Mouse (Mus musculus) spleen, postnatal 10 days (tissue): Measurements from ENCODE around the gene Snapc3.
A peak's percentile ranks its signal among the peaks of the same experiment; 100 is the strongest.
"Not testable (repeated sequence)": the region's sequence is repeated elsewhere in the genome, so short reads cannot be mapped to it uniquely, and the experiment has no call there.

ENCODE experiments used
- DNase-seq, 2 experiments: peaks; one replicate each; pipeline ENCODE4 v3.0.0; 2021 to 2022; ENCODE audit warnings: low spot score in 2 of 2

The Snapc3 gene

DNA sequence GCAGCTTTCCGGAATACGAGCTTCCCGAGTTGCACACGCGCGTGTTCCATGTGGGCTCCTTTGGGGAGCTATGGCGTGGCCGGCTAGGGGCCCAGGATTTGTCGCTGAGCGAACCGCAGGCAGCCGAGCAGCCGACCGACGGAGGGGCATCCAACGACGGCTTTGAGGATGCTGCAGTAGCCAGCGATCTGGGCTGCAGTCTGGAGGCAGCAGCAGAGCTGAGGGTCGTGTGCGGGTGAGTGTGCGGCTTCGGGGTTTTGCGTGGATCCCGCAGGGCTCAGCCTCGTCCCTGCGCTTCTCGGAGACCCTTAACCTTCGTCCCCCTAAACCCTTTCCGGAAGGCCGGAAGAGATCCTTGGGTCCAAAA lies 279 bp downstream of the Snapc3 start:
- no peak for DNase-seq

DNA sequence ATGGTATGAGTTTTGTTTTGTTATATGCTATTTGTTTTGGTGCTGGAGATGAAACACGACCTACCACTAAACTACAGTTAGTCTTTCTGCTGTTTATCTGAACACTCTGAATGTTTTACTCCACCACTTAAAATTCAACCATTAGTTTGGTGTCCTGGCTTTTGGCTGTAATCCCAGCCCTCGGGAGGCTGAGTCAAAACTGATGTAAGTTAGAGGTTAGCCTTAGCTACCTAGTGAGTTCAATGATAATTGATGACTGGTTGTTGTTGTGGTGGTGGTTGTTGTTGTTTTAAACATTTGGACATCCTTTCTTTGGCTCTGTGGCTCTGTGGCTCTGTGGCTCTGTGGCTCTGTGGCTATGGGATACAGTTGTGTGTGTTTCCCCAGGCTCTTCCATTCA lies 1.3 kb downstream of the Snapc3 start:
- DNase-seq = no peak

DNA sequence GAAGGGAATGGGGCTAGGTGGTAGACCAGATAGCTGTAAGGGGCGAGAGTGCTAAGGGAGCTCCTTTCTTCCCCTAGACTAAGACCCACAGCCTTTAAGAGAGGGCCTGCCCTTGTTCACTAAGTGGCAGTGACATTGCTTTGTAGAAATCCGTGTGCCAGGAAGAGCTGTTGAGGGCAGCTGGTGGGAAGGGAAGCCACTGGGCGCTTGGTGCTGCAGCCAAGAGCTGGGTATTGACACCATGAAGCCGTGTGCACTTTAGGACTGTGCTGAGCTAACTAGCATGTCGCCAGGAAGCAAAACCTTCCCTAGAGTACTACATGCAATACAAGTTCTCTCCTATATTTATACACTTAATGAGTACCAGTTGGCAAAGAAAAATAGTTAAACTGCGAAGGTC lies 6.1 kb downstream of the Snapc3 start:
- DNase-seq = no peak

DNA sequence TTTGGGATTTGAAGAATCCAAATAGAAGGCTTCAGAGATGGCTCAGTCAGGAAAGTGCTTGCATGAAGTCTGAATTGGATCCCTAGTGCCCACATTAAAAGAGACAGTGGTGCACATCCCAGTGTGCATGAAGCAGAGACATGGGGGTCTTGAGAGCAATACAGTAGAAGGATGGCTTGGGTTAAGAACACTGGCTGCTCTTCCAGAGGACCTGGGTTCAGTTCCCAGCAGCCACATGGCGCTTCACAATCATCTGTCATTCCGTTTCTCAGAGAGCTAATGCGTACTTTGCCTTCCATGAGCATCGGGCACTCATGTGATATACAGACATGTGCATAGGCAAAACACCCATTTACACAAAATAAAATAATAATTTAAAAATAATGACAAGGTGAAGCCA lies 7.6 kb downstream of the Snapc3 start:
- DNase-seq = no peak

DNA sequence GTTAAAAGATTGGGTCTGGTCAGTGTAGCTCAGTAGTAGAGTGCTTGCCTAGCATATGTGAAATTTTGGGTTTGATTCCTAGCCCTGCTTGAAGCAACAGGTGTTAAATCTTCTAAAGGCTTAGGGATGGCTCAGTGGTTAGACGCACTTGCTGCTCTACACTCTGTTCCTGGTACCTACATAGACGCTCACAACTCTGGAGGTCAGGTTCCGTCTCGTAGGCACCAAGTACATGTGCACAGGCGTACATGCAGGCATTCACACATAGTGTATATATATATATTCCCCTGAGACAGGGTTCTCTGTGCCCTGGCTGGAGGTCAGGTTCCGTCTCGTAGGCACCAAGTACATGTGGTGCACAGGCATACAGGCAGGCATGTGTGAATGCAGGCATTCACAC lies 9.6 kb downstream of the Snapc3 start:
- no peak for DNase-seq

DNA sequence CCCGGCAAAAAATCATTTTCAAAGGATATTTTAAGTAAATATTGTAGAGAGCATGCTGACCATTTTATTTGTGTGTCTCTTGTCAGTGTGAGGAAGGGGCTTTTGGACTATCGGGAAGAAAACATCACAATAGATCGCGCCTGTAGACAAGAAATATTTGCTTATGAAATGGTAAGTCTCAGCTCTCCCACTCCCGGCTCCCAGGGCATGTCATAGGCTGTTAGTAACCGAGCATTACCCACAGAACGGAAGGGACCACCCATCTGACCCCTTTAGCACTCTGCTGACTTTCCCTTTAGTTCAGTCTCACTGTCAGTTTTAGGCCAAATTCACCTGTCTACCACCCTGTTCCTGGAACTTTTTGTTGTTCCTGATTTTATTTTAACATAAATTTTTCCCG lies 10.2 kb downstream of the Snapc3 start:
- DNase-seq = no peak

DNA sequence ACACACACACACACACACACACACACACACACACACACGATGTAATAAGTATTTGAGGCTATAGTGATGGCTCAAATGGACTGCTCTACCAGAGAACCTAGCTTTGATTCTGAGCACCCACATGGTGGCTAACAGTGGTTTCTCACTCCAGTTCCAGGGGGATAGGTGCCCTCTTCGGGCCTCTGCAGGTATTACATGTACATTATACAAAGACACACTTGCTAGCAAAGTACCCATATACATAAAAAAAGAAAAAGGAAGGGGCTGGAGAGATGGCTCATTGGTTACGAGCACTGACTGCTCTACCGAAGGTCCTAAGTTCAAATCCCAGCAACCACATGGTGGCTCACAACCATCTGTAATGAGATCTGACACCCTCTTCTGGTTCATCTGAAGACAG lies 11.3 kb downstream of the Snapc3 start:
- DNase-seq = peak in 1 of 2 experiments; percentile 31

DNA sequence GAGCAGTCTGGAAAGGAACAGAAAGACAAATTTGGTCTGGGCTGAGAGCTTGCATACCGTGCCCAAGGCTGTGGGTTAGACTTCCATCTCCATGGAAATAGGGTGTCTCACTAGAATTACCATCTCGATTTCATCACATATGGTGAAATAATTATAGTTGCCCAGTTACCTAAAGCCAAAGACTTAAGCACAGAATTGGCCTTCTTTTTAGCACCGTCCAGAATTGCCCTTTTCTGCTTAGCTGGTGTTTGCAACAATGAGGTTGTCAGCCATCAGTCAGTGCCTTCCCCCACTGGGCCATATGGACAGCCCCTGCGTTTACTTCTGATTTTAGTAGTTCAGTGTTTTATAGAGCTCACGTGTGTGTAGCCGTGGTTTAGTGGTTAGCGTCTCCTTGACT lies 14.4 kb downstream of the Snapc3 start:
- DNase-seq = no peak

DNA sequence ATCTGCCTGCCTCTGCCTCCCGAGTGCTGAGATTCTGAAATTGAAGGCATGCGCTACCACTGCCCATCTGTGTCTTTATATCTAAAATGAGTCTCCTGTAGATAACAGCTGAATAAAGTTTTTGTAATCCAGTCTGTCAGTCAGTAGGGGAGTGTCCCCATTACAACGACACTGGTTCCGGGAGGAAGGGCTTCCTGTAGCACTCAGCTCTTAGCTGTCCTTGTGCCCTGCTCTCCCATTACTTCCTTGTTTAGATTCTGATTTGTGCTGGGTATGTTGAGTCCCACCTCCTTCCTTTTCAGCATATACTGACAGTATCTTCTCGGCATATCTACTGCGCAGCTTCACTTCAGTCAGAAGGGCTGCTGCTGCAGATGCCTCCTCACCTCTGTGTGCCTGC lies 15.4 kb downstream of the Snapc3 start:
- DNase-seq = no peak

DNA sequence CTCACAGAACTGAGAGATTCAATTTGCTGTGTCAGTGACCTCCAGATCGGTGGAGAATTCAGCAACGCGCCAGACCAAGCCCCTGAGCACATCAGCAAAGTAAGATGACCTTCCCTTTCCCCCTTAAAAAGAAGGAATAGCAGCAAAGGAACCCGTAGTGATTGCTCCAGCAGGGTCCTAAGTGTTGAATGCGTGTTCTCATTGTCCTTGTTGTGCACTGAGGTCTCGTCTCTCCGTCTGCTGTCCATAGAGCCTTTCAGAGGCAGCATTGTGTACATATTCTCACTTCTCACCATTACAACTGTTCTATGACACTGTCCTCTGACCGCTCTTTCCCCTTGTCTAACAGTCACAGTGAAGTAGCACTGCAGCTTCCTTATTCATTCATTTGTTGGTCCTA lies 18.9 kb downstream of the Snapc3 start:
- no peak for DNase-seq

DNA sequence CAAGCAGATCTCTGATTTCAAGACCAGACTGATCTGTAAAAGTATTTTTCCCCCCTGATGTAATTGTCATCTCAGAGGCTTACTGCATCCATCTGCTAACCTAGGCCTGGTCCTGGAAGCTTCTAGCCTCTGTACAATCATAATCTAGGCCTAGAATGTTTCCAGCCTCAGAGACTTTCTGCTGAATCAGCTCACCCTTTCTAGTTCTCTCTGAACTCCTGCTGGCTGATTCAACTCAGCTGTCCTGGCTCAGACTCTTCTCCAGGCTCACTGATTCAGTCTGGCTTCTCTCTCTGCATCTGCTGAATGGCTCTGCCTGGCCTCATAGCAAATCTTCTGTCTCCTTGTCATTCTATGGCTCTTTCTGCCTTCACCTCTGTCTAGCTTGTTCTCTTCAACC lies 20.6 kb downstream of the Snapc3 start:
- DNase-seq = peak in 1 of 2 experiments; percentile 0

DNA sequence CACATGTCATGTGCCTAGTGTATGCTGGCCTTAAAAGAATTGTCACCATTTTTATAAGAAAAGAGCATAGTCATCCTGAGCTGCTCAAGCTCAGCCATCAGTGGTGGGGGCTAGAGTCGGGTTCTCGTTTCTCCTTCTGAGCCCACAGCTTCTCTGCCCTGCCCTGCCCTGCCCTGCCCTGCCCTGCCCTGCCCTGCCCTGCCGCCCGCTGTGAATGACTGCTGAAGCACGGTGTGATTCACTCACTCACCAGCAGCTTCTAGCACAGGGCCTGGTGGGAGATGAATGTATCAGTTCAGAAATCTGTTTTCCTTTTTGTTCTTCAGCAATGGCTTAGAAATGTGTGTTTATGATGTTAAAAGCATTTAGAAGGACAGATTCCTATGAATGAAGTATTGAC lies 21.5 kb downstream of the Snapc3 start:
- DNase-seq = peak in 1 of 2 experiments; percentile 17

DNA sequence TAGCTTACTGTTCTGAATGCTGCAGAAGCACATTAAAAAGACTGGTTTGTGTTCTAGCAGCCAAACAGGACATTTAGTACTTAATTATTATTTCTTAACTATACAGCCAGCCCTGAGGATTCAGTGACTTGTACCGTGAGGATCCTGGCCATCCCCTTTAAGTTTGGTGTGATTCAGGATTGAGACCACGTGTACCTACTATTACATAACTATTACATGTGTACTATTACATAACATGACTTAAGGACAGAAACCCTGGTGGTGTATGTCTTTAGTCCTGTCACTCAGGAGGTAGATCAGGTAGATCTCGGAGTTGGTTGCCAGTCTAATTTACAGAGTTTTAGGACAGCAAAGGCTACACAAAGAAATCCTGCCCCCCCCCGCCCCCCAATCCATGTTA lies 23.5 kb downstream of the Snapc3 start:
- DNase-seq = no peak

DNA sequence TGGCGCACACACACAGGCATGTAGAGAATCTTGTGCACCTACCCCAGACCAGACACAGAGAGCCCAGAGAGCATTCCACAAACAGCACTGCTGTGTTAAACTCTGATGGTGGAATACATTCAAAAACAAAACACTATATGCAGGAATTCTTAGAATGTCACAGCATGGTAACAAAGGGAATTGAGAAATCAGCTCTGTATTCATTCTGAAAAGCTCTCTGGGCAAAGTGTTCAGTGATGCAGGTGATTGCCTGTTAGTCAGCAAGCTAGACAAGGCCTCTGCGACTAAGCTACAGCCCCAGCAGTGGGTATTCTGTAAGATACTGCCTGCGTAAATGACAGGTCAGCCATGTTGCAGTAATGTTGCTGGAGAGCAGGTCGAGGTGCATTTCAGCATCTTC lies 33.3 kb downstream of the Snapc3 start:
- DNase-seq = no peak

DNA sequence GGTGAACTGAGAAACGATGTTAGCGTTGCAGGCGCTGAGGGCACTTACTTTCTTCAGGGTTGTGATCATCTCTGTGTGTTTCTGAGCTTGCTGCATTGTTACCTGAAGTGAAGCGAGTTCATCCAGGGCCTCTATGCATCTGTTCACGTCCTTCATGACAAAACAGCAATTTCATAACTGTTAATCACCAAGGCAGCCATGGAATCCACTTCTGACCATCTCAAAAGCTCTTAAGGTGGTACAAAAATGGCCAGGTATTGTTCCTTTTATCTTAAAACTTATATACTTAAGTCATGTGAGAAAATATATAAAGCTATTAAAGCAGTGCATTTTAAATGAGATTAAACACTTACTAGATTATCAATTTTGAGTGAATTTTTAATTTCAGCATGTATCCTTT lies 42.6 kb downstream of the Snapc3 start:
- no peak for DNase-seq

DNA sequence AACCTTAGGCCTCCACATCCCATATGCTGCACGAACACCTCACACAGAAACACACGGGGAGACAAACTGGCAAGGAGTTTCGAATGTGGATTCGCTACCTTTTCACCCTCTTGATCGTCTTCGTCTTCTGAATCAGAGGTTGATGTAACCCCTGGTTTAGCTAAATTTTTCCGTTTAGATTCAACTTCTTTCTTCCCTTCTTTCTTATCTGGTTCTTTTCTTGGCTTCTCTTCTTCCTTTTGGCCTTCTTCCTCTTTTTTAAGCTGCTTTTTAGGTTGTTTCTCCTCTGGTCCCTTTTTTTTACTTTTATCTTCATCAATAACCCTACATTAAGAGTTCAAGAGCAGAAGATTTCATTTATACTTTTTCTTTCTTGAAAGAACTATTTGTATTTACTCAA lies 47.3 kb downstream of the Snapc3 start:
- no peak for DNase-seq

DNA sequence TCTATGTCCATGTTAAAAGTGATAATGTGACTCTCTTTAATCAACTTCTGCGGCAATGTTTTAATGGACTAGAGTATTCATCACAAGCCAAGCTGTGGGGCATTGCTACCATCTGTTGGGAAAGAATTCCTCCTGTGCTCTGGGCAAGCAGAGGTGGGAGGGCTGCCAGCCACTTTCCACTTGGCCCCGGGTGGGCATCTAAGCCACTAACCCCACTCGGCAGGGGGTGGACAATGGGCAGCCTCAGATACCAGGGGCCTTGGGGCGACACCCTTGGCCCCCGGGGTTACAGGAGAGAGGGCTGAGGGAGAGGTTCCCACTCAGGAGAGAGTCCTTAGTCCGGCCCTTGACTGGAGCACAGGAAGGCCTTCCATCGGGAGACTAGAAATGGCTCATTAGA lies 50.1 kb downstream of the Snapc3 start:
- no peak for DNase-seq

DNA sequence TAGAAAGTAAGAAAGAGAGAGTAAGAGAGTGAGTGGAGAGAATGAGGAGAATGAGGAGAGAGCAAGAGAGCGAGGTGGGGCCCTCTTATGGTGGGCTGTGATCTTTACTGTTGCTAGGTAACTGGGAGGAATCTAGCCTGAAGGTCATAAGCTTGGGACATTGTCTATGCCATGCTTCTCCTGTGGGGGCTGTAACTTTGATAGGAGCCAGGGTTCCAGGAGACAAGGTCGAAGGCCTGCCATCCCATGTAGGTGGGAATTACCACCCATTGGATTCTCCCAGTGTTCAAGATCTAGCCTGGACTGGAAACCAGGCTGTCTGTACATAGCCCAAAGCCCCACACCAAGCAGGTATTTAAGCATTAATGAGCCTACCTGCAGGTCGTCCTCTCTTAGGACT lies 50.7 kb downstream of the Snapc3 start:
- DNase-seq = no peak

DNA sequence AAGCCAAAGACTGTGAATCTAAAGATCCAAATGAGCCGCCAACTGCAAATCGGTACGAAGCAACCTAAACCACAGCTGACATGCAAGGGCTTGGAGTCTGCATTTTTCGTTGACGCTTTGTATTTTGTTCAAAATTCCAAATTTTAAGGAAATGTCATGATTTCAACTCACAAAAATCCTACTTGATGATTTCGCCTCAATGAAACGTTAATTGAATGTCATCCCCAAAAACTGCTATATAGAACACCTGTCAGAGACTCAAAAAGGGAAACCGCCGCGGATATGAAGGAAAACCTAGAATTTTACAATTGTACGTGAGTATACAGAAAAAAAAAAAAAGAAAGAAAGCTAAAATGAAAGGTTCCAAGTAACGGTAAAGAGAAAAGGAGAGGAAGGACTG lies 67.7 kb downstream of the Snapc3 start:
- DNase-seq = no peak

DNA sequence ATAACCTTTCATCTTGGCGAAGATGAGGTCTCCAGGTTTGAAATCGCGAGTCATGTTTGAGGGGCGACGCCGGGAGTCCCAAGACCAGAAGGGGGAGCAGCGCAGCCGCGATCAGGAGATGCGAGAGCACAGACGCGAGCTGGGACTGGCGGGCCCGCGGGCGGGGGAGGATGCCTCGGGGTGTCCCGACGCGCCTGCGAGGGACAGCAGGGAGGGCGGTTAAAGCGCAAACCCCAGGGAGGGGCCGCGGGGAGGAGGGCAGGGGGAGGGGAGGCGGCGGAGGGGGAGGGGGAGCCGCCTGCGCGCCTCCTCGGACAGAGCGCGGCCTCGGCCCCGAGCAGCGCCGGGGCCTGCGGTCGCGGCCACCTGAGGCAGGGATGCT lies 68.2 kb downstream of the Snapc3 start:
- DNase-seq = peak; percentile 79 to 92

DNA sequence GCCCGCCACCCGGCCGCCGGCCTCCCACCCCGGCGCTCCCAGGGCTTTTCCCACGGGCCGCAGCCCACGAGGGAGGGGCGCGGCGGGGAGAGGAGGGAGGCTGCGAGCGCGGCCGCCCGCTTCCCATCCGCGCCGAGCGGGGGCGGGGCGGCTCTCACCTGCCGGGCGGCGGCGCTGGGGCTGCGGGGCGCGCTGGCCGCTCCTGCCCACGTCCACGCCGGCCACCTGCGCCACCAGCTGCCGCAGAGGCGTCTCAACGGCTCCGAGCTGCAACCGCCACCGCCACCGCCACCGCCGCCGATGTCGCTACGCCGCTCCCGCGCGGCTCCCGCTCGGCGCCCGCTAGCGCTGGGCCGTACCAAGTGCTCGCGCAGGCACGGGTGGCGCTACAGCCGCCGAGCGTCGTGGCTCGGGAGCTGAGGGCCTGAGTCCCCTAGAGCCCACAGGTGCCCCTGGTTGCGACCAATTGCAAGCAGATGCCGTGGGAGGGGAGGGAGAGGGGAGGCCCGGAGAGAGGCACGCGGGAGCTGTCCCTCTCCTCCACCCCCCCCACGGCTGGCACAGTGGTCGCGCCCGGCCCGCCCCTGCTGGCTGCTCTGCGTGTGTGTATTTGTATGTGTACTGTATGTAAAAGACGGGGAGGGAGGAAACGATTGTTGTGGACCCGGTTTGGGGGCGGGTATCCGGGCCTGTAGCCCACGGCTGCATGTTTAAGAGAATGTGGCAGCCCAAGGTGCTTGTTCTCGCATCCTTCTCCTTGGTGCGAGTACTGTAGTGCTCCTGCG lies 68.8 kb downstream of the Snapc3 start, which contains the start of gene Psip1:
Psip1 (minus strand) TSS at position 343 of the 785 bp plus-strand sequence.
- peak; percentile 92 to 94 for DNase-seq

DNA sequence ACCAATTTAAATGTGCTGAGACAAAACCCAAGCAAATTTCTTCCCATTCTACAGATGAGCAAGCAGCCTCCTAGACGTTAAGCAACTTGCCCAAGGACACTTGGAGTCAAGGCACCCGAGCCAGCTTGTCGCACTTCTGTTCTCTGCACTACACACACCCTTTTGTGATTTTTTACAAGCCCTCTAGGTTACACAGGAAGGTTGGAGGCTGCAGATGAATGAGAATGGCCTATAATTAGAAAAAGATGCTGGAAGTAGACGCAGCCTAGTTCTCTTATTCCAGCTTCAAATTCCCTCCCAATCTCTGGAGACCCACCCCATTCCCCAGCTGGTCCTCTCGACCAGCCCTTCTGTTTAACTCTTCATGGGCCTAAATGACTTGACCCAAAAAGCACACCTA lies 71.6 kb downstream of the Snapc3 start:
- DNase-seq = no peak

DNA sequence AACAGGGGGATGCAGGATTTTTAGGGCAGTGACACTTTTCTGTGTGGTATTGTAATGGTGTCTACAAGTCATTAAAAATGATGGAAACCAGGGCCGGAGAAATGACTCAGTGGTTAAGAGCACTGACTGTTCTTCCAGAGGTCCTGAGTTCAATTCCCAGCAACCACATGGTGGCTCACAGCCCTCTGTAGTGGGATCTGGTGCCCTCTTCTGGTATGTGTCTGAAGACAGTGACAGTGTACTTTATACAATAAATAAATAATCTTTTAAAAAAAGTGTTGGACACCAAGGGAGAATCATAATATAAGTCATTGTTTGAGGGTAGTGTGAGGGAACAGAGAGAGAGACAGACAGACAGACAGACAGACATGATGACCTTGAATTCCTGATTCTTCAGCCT lies 75.6 kb downstream of the Snapc3 start:
- DNase-seq = no peak

DNA sequence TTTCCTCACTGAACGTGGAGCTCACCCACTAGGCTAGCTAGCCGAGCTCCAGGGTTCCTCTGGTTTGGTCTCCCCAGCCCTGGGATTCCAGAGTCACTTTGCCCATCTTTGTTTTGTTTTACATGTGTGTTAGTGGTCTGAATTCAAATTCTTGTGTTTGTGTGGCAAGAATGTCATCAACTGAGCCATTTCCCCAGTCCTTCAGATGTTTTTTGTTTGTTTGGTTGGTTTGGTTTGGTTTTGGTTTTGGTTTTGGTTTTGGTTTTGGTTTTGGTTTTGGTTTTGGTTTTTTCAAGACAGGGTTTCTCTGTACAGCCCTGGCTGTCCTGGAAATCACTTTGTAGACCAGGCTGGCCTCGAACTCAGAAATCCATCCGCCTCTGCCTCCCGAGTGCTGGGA lies 79.5 kb downstream of the Snapc3 start:
- DNase-seq = not testable (repeated sequence)
